Mouse (Mus musculus) neural tube, embryonic 14.5 days (tissue): ENCODE measurements around the gene Ap1m2. TPM values are rescaled to one million over a fixed set of nuclear protein-coding genes. Genes with fewer than 3 reads are reported as not detected.

Experiments used
- ATAC-seq: fragments of 200-750 bp; cut with Nextera tagmentation; 2 replicates; pipeline ENCODE4 v1.8.0; 2017; ENCODE audit warnings: low read depth, mild to moderate bottlenecking, moderate TSS enrichment, moderate library complexity
- H3K27ac ChIP-seq: fragments of 300-500 bp; sonication (generic); 2 replicates; pipeline ENCODE4 v1.5.1; 2014; ENCODE audit warnings: low read depth, mild to moderate bottlenecking, control low read depth, low read length, moderate library complexity, mixed read lengths
- H3K27me3 ChIP-seq: fragments of 300-500 bp; sonication (generic); 2 replicates; pipeline ENCODE4 v1.6.1; 2014; ENCODE audit warnings: low read length; ENCODE audit not compliant: control insufficient read depth, insufficient read depth
- H3K36me3 ChIP-seq: fragments of 300-500 bp; sonication (generic); 2 replicates; pipeline ENCODE4 v1.6.1; 2014; ENCODE audit warnings: low read length, mixed read lengths; ENCODE audit not compliant: control insufficient read depth, insufficient read depth
- H3K4me1 ChIP-seq: fragments of 300-500 bp; sonication (generic); 2 replicates; pipeline ENCODE4 v1.6.1; 2014; ENCODE audit warnings: low read length; ENCODE audit not compliant: control insufficient read depth, insufficient read depth
- H3K4me2 ChIP-seq: fragments of 300-500 bp; sonication (generic); 2 replicates; pipeline ENCODE4 v1.6.1; 2014; ENCODE audit warnings: mild to moderate bottlenecking, low read depth, low read length, control low read depth
- H3K4me3 ChIP-seq: fragments of 300-500 bp; sonication (generic); 2 replicates; pipeline ENCODE4 v1.5.1; 2014; ENCODE audit warnings: low read depth, low read length, control low read depth, mixed read lengths
- H3K9ac ChIP-seq: fragments of 300-500 bp; sonication (generic); replicated peaks from 2 replicates; pipeline ENCODE4 v1.6.1; 2014; ENCODE audit warnings: low read depth, mild to moderate bottlenecking, control low read depth, low read length, mixed read lengths
- H3K9me3 ChIP-seq: fragments of 300-500 bp; sonication (generic); 2 replicates; pipeline ENCODE4 v1.6.1; 2016; ENCODE audit warnings: low read length; ENCODE audit not compliant: control insufficient read depth
- WGBS: fragments of 180-500 bp; shearing (Covaris S2); extraction: QIAGEN DNeasy Blood & Tissue Kit; methylation state at CpG from one replicate; pipeline ENCODE4 v1.1.7; 2014; 5-methylcytosine and 5-hydroxymethylcytosine counted together
- polyA plus RNA-seq: library from polyadenylated mRNA; unstranded; fragments of >200 nt; fragmentation: Nextera tagmentation; extraction: Ambion mirVana; gene quantifications from 2 replicates; pipeline ENCODE4 v1.2.1, GENCODE M21; 2014

Gene Ap1m2
- polyA plus RNA-seq, 1 experiment from 2014 or later = 2.3 TPM

- Histone ChIP-seq H3K4me3 (peak within 1 kb of the TSS; percentile 69), H3K27ac (peak within 1 kb of the TSS; percentile 40; the same call in 1 of the 2 replicates), H3K36me3 (no peaks in the 10 kb centered on the region), H3K4me2 (peak within 1 kb of the TSS; percentile 79), H3K4me1 (peaks cover 10% of the 10 kb centered on the region), H3K9me3 (no peaks in the 10 kb centered on the region), H3K27me3 (no peaks in the 10 kb centered on the region), H3K9ac (peak within 1 kb of the TSS; percentile 73)
- WGBS = 0% methylated on average over 52 of the region's 52 CpGs
- peak; percentile 93 for ATAC-seq
Observed at GRCm38 (mm10) chr9:21320619-21321512, 8.7 kb upstream of the Ap1m2 start, which contains the start of gene Slc44a2. TSS of gene Slc44a2 (plus strand) at chr9:21320698.

- H3K27ac ChIP-seq = peak overlapping the region; percentile 40; the same call in 1 of the 2 replicates
- peak; percentile 59; the same call in 1 of the 2 replicates for ATAC-seq
Observed at GRCm38 (mm10) chr9:21320280-21320618, 8.1 kb upstream of the Ap1m2 start.

GRCm38 (mm10) chr9:21319503-21319902 is 7.4 kb upstream of the Ap1m2 start:
- Histone ChIP-seq H3K4me2 (no peak overlapping the region), H3K4me3 (no peak overlapping the region), H3K27me3 (no peaks in the 10 kb centered on the region), H3K36me3 (no peaks in the 10 kb centered on the region), H3K9me3 (no peaks in the 10 kb centered on the region), H3K27ac (no peak overlapping the region), H3K4me1 (peaks cover 10% of the 10 kb centered on the region), H3K9ac (no peak overlapping the region)
- over 99% methylated on average over 4 of the region's 4 CpGs for WGBS
- ATAC-seq = no peak

More at GRCm38 (mm10) chr9:21320280-21320618, 8.1 kb upstream of the Ap1m2 start:
- Histone ChIP-seq H3K9me3 (no peaks in the 10 kb centered on the region), H3K36me3 (no peaks in the 10 kb centered on the region), H3K4me1 (peaks cover 10% of the 10 kb centered on the region), H3K9ac (peak overlapping the region; percentile 73), H3K4me3 (peak overlapping the region; percentile 69), H3K27me3 (no peaks in the 10 kb centered on the region), H3K4me2 (peak overlapping the region; percentile 79)
- WGBS = 31% methylated on average over 4 of the region's 4 CpGs

GRCm38 (mm10) chr9:21318792-21319191 is 6.7 kb upstream of the Ap1m2 start:
- Histone ChIP-seq H3K4me3 (no peak overlapping the region), H3K27me3 (no peaks in the 10 kb centered on the region), H3K27ac (no peak overlapping the region), H3K4me2 (no peak overlapping the region), H3K36me3 (no peaks in the 10 kb centered on the region), H3K4me1 (peaks cover 10% of the 10 kb centered on the region), H3K9me3 (no peaks in the 10 kb centered on the region), H3K9ac (no peak overlapping the region)
- WGBS = 96% methylated on average over 6 of the region's 6 CpGs
- ATAC-seq = no peak

- Histone ChIP-seq H3K27me3 (peaks cover 6% of the 10 kb centered on the region; the same call in 1 of the 2 replicates), H3K4me2 (no peak overlapping the region), H3K4me1 (peaks cover 4% of the 10 kb centered on the region), H3K36me3 (no peaks in the 10 kb centered on the region), H3K4me3 (no peak overlapping the region), H3K9me3 (no peaks in the 10 kb centered on the region), H3K9ac (no peak overlapping the region), H3K27ac (no peak overlapping the region)
- WGBS = 78% methylated on average over 7 of the region's 7 CpGs
- no peak for ATAC-seq
Observed at GRCm38 (mm10) chr9:21316696-21317095, 4.6 kb upstream of the Ap1m2 start.

- ATAC-seq = no peak
- Histone ChIP-seq H3K9me3 (no peaks in the 10 kb centered on the region), H3K27ac (no peak overlapping the region), H3K36me3 (no peaks in the 10 kb centered on the region), H3K27me3 (peaks cover 6% of the 10 kb centered on the region; the same call in 1 of the 2 replicates), H3K4me3 (no peak overlapping the region), H3K4me2 (no peak overlapping the region), H3K4me1 (no peaks in the 10 kb centered on the region), H3K9ac (no peak overlapping the region)
- 53% methylated on average over 5 of the region's 5 CpGs for WGBS
Observed at GRCm38 (mm10) chr9:21315421-21315820, 3.3 kb upstream of the Ap1m2 start.

GRCm38 (mm10) chr9:21314367-21315140 is 2.4 kb upstream of the Ap1m2 start:
- H3K36me3 ChIP-seq = no peaks in the 10 kb centered on the region
- WGBS = 93% methylated on average over 9 of the region's 9 CpGs
- H3K4me1 ChIP-seq = no peaks in the 10 kb centered on the region
- peaks cover 6% of the 10 kb centered on the region; the same call in 1 of the 2 replicates for H3K27me3 ChIP-seq
- H3K27ac ChIP-seq = no peak overlapping the region
- ATAC-seq = no peak
- no peak overlapping the region for H3K4me3 ChIP-seq
- H3K4me2 ChIP-seq = no peak overlapping the region
- H3K9ac ChIP-seq = no peak overlapping the region
- no peaks in the 10 kb centered on the region for H3K9me3 ChIP-seq

GRCm38 (mm10) chr9:21313394-21313793 is 1.3 kb upstream of the Ap1m2 start:
- Histone ChIP-seq H3K27me3 (peaks cover 6% of the 10 kb centered on the region; the same call in 1 of the 2 replicates), H3K9me3 (no peaks in the 10 kb centered on the region), H3K4me2 (no peak overlapping the region), H3K4me3 (no peak overlapping the region), H3K4me1 (no peaks in the 10 kb centered on the region), H3K9ac (no peak overlapping the region), H3K27ac (no peak overlapping the region), H3K36me3 (no peaks in the 10 kb centered on the region)
- WGBS = 11% methylated on average over 11 of the region's 11 CpGs
- ATAC-seq = peak; percentile 52; the same call in 1 of the 2 replicates
